Mouse (Mus musculus) cerebellum, postnatal 25 days (tissue): ENCODE results near the gene Slc13a2.

Source experiments
- DNase-seq, 2 experiments: peaks; one replicate each; pipeline ENCODE4 v3.0.0; 2021; ENCODE audit warnings: mixed read lengths in 2 of 2

The Slc13a2 gene

DNA sequence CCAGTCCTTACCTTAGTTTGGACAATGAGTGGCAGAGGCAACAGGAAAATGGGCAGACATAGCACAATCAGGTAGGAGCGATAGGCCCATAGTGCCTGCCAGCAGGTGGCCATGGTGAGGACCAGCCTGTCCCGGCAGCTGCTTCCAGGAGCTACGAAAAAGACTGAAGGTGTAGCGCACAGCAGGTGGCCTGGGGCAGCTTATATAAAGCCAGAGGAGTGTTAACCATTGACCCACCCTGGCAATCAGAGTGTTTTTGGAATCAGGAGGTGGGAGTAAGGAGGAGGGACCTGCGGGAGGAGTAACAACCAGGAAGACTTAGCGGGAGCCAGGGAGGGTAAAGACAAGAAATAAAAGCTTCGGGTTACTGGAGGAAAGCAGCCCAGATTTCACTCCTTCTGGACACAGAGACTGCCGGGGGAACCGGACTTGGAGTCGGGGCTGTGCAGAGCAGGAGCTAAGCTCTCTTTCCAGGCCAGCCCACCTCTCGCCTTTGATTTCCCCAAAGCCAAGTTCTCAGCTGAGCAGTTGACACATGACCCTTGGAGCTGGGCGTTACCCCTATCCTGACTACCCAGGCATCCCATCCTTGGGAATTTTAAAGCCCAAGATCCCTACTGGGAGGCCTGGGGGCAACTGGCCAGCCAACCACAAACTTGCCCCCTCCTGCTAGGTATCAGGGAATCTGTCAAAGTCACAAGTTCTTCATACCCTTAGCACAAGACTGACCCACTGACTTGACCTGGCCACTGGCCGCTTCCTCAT lies at the start of gene Slc13a2:
Slc13a2 (minus strand) TSS at position 163 of the 765 bp plus-strand sequence.
- DNase-seq: peak in 1 of 2 experiments; percentile 20

DNA sequence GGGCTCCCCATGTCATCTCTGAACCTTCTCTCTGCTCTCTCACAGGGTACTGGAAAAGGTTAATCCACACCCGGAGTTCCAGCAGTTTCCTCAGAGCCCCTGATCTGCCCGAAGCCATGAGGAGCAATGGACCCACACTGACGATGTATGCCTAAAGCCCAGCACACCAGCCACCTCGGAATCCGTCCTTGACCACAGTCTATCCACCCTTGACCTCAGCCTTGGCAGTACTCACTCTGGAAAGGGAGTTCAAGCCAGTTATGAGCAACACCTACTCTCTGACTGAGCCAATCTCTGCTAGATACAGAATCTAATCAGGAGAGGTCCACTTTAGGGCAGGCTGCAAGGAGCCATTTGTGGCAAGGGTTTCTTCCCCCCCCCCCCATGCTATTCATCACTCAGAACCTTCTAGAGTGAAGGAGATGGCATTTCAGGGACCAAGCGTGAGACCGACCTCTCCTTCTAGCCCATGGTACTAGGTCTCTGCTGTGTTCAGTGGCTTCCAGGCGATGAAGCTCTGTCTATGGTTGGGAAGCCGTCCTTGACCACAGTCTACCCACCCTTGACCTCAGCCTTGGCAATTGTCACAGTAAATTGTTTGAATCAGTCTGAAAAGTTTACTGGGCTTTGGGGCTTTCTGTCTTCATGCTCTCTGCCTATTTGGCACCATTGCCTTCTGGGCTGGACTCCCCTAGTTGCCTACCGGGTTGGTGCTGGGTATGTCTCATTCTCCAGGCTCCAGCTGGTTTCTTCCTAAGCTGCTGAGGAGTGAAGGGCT lies 49.5 kb upstream of the Slc13a2 start:
- DNase-seq: no peak

DNA sequence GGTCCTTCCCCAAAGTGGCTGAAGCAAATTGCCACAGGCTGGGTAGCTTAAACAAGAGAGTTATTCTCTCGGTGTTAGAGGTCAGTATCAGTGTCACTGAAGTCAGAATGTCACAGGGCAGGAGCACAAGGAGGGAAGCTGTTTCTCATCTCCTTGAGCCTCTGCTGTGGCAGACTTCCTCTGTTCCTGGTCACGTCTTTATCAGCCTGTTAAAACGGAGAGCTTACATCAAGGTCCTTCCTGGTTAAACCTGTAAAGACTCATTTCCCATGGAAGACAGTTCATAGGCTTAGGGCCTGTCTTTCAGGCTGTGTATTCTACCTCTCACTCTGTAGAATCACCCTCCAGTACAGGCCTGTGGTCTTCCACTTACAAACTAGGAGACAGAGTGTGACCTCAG lies 45.9 kb upstream of the Slc13a2 start:
- no peak for DNase-seq

DNA sequence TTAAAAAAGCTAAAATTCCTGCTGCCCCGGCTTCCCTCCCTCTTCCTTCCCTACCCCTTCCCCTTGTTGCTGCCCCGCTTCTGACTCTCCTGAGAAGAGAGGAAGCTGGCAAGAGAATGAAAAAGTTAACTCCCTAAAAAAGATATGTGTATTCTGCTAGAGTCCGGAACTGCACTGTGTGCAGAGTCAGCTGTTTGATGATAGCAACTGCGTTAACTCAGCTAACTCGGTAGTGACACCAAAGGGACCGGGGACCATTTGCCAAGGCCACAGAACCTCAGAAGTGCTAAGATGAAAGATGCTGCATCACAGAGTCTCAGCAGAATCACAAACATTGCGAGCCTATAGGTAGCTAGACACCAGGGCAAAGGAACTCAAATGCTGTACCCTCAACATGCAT lies 45.5 kb upstream of the Slc13a2 start:
- no peak for DNase-seq

DNA sequence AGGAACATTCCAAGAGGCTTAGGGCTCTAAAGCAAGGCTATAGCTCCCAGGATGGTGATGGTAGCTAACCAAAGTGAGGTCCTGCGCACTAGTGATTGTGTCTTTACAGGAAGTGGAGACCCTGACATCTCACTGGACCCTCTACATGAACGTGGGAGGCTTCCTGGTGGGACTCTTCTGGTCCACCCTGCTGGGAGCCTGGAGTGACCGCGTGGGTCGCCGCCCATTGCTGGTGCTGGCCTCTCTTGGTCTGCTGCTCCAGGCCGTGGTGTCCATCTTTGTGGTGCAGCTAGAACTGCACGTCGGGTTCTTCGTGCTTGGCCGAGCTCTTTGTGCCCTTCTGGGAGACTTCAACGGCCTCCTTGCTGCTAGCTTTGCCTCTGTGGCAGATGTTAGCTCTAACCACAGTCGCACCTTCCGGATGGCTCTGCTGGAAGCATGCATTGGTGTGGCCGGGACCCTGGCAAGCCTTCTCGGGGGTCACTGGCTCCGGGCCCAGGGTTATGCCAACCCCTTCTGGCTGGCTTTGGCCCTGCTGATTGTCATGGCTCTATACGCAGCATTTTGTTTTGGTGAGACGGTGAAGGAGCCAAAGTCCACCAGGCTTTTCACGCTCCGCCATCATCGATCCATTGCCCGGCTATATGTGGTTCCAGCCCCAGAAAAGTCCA lies 44.4 kb upstream of the Slc13a2 start:
- peak in 1 of 2 experiments; percentile 25 for DNase-seq

DNA sequence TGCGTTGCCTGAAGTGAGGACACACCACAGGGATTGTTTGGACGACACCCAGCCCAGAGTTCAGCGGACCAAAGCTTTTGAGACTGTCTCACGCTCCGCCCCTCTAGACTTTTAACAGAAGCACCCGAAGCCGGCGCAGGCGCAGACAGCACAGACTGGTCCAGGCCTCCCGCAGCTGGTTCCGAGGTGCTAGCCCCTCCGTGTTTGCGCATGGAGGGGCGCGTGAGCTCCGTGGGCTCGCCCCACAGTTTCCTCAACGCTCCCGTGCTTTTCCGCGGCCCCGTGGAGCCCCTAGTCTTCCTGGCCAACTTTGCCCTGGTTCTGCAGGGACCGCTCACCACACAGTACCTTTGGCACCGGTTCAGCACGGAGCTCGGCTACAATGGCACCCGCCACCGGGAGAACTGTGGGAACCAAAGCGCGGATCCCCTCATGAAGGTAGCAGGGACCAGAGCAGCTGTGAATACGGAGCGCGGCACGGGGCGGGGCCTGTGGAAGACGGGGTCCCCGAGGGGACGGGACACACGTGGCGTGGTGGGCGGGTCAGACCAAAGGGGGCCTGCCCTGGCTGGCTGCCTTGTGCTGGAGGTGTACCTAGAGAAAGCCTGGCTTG lies 43.7 kb upstream of the Slc13a2 start, which contains the start of gene Slc46a1:
Slc46a1 (plus strand) TSS at position 130 of the 613 bp plus-strand sequence.
- DNase-seq: peak; percentile 62 to 78

DNA sequence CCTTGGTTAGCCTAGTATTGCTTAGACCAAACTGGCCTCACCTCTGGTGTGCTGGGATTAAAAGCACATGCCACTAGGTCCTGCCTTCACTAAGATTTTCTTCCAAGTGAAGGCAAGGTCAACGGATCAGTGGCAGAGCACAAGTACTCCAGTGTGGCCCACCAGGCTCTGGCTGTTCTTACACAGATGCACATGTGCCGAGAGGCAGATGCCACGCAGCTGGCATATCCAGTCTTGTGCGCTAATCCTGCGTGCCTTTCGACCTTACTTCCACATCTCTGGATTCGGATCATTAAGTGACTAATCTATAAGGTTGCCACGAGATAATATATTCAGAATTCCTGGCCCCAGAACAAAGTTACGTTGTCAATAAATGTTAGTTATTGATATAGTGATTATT lies 43.1 kb upstream of the Slc13a2 start:
- DNase-seq: no peak

DNA sequence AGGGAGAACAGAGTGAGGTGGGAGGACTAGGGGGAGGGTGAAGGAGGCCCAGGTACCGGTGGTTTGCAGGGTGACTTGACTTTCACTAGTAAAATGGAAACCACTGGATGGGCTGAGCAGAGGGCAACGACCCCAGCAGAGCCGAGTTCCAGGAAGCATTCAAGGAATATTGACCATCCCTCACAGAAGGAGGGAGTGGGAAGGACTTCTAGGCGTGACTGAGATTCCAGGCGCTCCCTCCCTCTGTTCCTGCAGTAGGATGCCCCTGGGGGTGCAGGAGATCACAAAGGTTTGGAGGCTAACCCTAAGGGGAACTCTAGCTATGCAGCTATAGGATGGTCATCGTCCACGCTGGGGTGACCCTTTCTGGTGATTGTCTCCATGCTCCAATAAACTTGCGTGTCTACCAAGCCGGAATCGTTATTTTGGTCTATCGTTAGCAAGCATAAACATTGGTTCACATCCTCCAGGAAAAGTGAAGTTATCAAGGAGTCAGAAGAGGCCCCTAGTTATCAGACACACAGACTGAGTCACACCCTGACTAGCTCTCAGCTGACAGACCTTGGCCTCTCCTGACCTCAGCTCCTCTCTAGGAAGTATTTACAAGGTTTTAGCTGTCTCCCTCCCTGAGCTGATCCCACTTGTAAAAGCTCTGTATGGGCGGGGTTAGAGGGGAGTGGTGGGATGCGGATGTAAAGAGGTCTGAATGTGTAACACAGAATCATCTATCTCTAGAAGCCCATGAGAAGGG lies 41.4 kb upstream of the Slc13a2 start:
- DNase-seq: no peak

DNA sequence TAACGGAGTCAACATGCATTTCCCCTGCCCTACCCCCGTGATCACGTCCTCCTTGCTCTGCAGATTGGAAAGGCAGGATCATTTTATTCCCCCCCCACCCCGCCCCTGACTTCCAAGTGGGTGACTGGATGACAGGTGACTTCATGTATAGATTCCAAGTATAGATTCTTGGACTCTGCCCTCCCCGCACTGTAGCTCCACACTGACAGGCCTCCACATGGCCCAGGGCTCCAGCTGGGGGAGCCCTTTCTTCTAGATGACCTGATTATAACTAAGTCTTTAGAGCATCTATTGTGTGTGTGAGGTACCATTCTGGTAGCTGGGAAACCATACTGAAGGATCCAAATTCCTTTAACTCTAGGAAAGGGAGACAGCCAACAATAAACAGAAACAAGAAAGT lies 40.7 kb upstream of the Slc13a2 start:
- DNase-seq: no peak

DNA sequence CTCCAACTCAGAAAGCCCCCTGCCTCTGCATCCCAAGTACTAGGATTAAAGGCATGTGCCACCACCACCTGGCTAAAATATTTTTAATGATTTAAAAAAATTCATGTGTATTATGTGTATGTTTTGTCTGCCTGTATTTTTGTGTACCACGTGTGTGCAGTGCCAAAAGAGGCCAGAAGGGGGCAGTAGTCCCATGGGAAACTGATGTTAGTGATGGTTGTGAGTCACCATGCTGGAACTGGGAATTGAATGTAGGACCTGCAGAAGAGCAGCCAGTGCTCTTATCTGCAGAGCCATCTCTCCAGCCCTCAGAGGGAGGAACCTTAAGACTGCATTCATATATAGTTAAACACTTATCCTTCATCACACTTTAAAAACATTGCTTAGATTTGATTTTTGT lies 39.9 kb upstream of the Slc13a2 start:
- no peak for DNase-seq

DNA sequence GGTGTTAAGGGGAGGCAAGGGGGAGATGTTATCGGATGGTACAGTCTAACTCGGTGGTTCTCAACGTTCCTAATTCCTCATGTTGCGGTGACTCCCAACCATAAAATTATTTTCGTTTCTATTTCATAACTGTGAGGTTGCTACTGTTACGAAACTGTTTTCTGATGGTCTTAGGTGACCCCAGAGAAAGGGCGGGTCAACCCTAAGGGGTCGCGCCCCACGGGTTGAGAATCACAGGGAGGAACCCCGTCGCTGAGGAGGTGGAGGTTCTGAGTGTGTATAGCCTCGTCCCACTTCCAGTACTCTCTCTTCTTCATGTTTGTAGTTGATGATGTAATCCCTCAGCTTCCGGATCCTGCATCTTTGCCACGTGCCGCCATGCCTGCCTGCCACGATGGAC lies 36.7 kb upstream of the Slc13a2 start:
- DNase-seq: no peak

DNA sequence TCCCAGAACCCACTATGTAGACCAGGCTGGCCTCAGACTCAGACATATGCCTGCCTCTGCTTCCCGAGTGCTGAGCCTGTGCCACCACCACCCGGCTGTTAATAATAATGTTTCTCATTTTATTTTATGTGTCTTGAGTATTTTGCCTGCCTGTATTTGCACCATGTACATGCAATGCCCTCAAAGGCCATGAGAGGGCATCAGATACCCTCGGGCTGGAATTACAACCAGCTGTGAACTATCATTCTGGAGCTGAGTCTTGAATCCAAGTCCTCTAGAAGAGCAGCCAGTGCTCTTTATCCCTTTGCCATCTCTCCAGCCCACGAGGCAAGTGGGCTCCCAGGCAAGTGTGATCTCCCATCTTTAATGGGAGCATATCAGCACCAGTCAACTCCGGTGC lies 33.3 kb upstream of the Slc13a2 start:
- DNase-seq: peak in 1 of 2 experiments; percentile 46

DNA sequence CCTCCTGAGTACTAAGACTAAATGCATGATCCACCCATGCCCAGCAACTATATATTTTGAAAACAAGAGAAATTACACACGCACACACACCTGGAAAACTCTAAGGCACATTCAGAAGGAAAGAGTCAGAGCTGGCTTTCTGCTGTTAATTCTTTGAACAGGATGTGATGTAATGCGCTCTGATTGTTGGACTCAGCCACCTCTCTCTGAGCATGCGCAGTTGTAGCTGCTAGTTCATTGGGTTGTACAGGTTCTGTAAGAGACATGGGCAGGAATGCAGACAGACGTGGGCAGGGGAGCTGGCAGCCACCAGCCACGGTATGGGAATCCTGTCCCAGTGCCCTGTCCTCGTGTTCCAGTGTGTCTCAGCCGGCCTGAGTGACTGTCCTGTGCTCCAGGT lies 32.3 kb upstream of the Slc13a2 start:
- DNase-seq: no peak

DNA sequence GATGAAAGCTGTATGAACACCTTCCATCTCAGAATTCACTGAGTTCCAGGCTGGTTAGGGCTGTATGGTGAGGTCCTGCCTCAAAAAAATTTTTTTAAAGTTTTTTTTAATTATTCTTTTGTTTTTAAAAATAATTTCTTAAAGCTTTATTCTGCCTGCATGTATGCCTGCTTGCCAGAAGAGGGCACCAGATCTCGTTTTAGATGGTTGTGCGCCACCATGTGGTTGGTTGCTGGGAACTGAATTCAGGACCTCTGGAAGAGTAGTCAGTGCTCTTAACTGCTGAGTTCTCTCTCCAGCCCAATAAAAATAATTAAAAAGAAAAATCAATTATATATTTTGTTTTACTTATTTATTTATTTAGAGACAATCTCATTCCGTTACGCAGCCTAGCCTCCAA lies 31.7 kb upstream of the Slc13a2 start:
- DNase-seq: peak; percentile 46 to 75

DNA sequence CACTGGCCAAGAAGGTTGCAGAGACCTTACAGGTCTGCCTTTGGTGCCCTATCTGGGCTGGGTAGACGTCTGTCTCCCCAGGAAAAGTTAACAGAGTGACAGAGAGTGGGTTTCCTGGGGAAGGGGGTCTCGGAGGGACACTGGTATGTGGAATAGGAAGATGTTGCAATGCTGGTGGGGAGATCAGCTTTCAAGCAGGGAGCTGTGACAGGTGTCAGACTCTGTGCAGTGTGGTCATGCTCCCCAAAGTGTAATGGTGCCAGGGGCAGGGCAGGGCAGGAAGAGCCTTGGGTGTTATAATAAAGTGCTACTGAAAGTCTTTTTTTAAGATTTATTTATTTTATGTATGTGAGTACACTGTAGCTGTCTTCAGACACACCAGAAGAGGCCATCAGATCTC lies 28.3 kb upstream of the Slc13a2 start:
- DNase-seq: no peak

DNA sequence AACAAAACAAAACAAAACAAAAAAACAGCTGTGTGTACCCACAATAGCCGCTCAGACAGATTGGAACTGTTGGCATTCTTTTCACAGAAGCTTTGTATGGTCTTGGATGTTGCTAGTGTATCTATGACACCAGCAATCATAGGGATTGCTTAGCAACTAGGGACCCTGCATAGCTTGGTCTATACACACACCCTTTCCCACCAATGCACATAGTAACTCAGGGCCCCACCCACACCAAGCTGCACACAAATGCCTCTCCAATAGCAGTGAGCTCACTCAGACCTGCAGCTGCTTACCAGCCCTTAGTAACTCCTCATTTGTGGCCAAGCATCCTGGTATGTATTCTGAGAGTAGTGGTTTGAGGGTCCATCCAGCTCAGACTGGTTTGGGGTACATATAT lies 26.2 kb upstream of the Slc13a2 start:
- no peak for DNase-seq

DNA sequence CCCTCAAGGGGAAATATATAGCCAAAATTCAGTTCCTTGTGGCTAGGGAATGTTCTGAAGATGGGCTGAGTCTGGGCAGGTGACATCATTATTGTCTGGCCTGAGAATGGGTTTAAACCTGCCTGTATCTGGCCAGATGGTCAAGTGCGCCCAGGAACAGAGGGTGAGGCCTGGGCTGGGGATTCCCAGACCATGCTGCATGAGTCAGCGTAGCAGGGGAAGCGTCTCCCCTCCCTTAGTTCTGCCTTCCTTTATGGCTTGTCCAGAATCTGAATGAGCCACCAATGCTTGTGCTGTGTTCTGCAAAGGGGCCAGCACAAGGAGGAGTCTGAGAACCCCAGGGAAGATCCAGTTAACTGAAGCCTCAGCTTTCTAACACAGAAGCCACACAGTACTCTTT lies 25.2 kb upstream of the Slc13a2 start:
- DNase-seq: no peak

DNA sequence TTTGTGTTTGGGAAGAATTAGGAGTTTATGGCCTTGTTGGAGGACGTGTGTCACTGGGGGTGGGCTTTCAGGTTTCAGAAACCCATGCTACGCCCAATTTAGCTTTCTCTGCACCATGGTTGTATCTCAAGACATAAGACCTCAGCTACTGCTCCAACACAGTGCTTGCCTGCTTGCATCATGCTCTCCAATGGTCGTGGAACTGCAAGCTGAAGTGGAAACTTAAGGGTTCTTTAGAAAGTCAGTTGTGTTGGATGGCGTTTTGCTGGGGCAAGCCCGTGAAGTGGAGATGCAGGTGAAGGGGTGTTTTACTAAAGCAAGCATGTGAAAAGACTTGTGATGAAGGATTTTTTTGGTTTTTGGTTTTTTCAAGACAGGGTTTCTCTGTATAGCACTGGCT lies 21.1 kb upstream of the Slc13a2 start:
- DNase-seq: no peak

DNA sequence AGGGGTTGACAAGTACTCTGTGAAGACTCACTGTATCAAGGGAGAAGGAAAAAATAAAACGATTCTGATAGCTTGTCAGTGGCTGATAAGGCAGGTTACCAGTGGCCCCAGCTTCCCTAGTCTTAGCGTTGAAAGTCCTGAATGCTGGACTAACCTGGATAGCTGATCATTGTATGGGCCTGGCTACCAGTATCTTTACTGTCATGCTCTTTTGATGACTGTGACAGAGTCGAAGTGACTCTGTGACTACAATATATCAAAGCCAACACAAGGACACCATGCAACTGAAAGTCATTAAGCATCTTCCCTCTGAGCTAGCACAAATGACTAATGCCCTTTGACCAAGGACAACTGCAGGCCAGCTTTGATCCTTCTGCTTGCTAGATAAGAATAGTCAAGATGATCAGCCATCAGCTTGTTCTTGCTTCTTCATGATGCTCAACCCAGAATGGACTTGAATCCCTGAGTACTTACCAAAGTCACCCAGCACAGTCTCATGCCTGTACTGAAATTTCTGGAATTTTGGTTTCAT lies 16.4 kb upstream of the Slc13a2 start:
- no peak for DNase-seq

DNA sequence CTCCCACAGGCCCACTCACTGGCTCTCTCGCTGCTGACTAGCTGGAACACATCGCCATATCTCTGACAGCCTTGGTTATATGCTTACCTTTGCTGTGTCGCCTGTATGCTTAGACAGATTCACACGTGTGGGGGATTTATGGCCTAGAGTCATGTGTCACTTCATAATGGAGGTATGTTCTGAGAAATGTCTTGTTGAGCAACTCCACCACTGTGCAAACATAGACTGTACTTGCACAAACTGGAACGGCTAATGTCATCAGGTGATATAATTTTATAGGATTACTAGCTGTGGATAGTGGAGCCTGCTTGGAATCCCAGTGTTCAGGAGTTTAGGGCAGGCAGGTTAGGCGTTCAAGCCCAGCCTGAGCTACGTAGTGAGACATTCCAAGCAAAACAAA lies 15.2 kb upstream of the Slc13a2 start:
- no peak for DNase-seq

DNA sequence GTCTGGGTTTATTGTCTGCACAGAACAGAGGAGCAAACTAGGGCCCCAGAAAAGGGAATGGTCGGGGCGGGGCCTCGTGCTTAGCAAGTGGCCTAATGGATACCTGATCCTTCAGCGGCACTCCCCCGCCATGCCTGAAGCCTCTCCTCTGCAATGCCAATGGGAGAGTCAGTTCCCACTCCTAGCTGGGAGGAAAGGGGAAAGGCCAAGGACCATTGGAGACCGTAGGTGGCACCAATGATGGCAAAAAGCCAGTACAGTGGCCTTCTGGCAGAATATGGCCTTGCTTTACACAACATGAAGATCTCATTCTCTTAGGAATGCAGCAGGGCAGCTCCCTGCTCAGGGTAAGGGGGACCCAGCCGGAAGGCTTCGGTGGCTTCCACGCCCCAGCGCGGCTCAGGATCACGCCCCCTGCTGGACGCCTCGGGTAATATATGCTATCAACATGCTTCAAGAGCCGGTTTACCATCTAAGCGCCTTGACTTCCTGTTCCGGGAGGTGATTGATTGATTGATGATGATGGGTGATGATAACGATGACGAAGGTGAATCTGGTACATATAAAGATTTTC lies 13.8 kb upstream of the Slc13a2 start:
- DNase-seq: peak in 1 of 2 experiments; percentile 25

DNA sequence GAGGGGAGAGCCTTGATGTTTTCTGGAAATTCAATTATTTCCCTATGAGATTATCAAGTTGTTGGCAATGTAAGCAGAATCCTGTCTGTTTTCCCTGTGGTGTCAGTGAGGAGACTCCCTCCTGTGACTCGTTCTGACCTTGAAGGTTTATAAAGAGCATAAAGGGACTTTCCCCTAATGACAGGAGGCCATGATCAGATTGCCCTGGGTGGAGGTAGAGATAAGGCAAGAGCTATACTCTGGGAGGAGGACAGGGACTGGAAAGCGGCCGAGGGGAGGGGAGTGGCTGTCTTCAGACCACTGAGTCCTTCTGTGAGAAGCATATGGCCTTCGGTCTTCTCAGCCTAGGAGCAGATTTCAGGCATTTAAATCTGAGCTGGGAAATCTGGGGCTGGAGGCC lies 12.0 kb upstream of the Slc13a2 start:
- DNase-seq: no peak
